ENCODE assay signal across 14 mouse cellular contexts in genomic region chr7:19736389-19737057, GRCm38 (mm10). TPM values are rescaled to one million over a fixed set of nuclear protein-coding genes. Genes with fewer than 3 reads are reported as not detected.
A peak's percentile ranks its signal among the peaks of the same experiment; 100 is the strongest.
DNase-seq lines count a peak whose midpoint lies in the region; TF ChIP-seq lines count a peak whose summit lies in the region.
"Had no signal": no experiment of that assay in that cellular context is flagged by ENCODE, and none has a peak within 500 bp of the region (broad histone marks: within the 10 kb centered on the region; RNA-seq: fewer than 3 reads in every experiment).

No protein-coding gene starts in this region.

- H3K27me3 ChIP-seq in heart, embryonic 10.5 days (ENCODE audit: insufficient read depth, poor library complexity, severe bottlenecking), result no peaks in the 10 kb centered on the region
- H3K27me3 ChIP-seq: embryonic facial prominence, embryonic 15.5 days; neural tube, embryonic 15.5 days had no signal

- WGBS in heart, embryonic 10.5 days, result 86% methylated on average over 16 of the region's 16 CpGs

- intact Hi-C loops in gastrocnemius, adult 2 months (cut with DNase I), result no loop called here

- no peaks in the 10 kb centered on the region for H3K9me3 ChIP-seq in heart, embryonic 10.5 days
- H3K9me3 ChIP-seq: embryonic facial prominence, embryonic 15.5 days; neural tube, embryonic 15.5 days had no signal

- H3K27ac ChIP-seq in heart, embryonic 10.5 days, result peak overlapping the region; percentile 42
- no peak overlapping the region for H3K27ac ChIP-seq in gastrocnemius, adult 2 months
- H3K27ac ChIP-seq: embryonic facial prominence, embryonic 15.5 days; neural tube, embryonic 15.5 days had no signal

- DNase-seq in heart, embryonic 10.5 days (ENCODE audit: low spot score), result peak; percentile 87
- DNase-seq in heart, adult 18-20 months, result no peak
- DNase-seq in 416B (ENCODE audit: low read depth) (peak; percentile 99), liver (peak; percentile 78)
- DNase-seq in c-Kit-positive CD71-negative TER-119-negative erythroid progenitor cells, embryonic 14.5 days (ENCODE audit: low read depth), result peak; percentile 57
- DNase-seq in cerebellum, adult 11 months, result no peak
- no peak for DNase-seq in gastrocnemius, adult 2 months
- no peak for DNase-seq in retina, embryonic 14.5 days (ENCODE audit: low spot score)
- DNase-seq: cerebellum, postnatal 36 days; right cerebral cortex, postnatal 14 days had no signal

- H3K4me3 ChIP-seq in heart, embryonic 10.5 days, result no peak overlapping the region
- no peak overlapping the region for H3K4me3 ChIP-seq in gastrocnemius, adult 2 months
- H3K4me3 ChIP-seq: embryonic facial prominence, embryonic 15.5 days; neural tube, embryonic 15.5 days had no signal

- TF ChIP-seq CTCF in gastrocnemius, adult 2 months (IDR thresholded peaks at IDR 0.05), result no peak

- peaks cover 91% of the 10 kb centered on the region for H3K36me3 ChIP-seq in heart, embryonic 10.5 days

- H3K4me1 ChIP-seq in heart, embryonic 10.5 days, result peaks cover 11% of the 10 kb centered on the region

RNA-seq across cellular contexts. Expression of gene Nectin2, which starts 13.8 kb away (rescaled TPM):
- polyA plus RNA-seq in heart, embryonic 10.5 days (2016; fragmentation: Nextera tagmentation; extraction: Ambion mirVana), result 130 and 138 TPM in 2 replicates
- 10 to 100 TPM; 28.5 to 30.0 TPM for total RNA-seq in heart, adult 18-20 months (2021)
- 1 to 10 TPM; 1.4 to 1.5 TPM for total RNA-seq in gastrocnemius, adult 2 months (2021)
- total RNA-seq: monocyte, adult 5-6 weeks had no signal

RNA-seq across cellular contexts. Expression of gene Tomm40, which starts 21.3 kb away (rescaled TPM):
- 237 and 260 TPM in 2 replicates for polyA plus RNA-seq in heart, embryonic 10.5 days (2016; fragmentation: Nextera tagmentation; extraction: Ambion mirVana)
- 100 to 1,000 TPM in 1 of 2 experiments, 10 to 100 TPM in 1; 98.9 to 110 TPM for total RNA-seq in heart, adult 18-20 months (2021)
- 10 to 100 TPM; 41.0 to 52.4 TPM for total RNA-seq in gastrocnemius, adult 2 months (2021)

RNA-seq across cellular contexts. Expression of gene Bcam, which starts 34.3 kb away (rescaled TPM):
- 140 and 193 TPM in 2 replicates for polyA plus RNA-seq in heart, embryonic 10.5 days (2016; fragmentation: Nextera tagmentation; extraction: Ambion mirVana)
- total RNA-seq in heart, adult 18-20 months (2021), result 100 to 1,000 TPM; 192 to 199 TPM
- 10 to 100 TPM; 21.9 to 26.7 TPM for total RNA-seq in gastrocnemius, adult 2 months (2021)
- total RNA-seq: monocyte, adult 5-6 weeks had no signal

RNA-seq across cellular contexts. Expression of gene Apoe, which starts 37.5 kb away (rescaled TPM):
- polyA plus RNA-seq in heart, embryonic 10.5 days (2016; fragmentation: Nextera tagmentation; extraction: Ambion mirVana), result 326 and 523 TPM in 2 replicates
- total RNA-seq in heart, adult 18-20 months (2021), result 100 to 1,000 TPM; 270 to 319 TPM
- total RNA-seq in gastrocnemius, adult 2 months (2021), result 10 to 100 TPM; 38.0 to 61.8 TPM

RNA-seq across cellular contexts. Expression of gene Apoc1, which starts 44.1 kb away (rescaled TPM):
- 5.4 and 19.9 TPM in 2 replicates for polyA plus RNA-seq in heart, embryonic 10.5 days (2016; fragmentation: Nextera tagmentation; extraction: Ambion mirVana)
- total RNA-seq in heart, adult 18-20 months (2021), result 10 to 100 TPM in 1 of 2 experiments, under 1 TPM in 1; 0.57 to 19.5 TPM
- 1 to 10 TPM in 1 of 2 experiments, under 1 TPM in 1; 0.64 to 1.1 TPM for total RNA-seq in gastrocnemius, adult 2 months (2021)
- polyA plus RNA-seq: activated CD4-positive, CD25-positive, alpha-beta regulatory T cell, adult 4 months had no signal

Comparison
In these comparisons a context has a peak if more than half of its experiments do, and no peak if none do; other contexts are left out.
1. DNase-seq: peak in heart, embryonic 10.5 days (single experiment), 416B (single experiment), c-Kit-positive CD71-negative TER-119-negative erythroid progenitor cells, embryonic 14.5 days (single experiment) and liver (single experiment); none in heart, adult 18-20 months (0 of 2), cerebellum, adult 11 months (single experiment), gastrocnemius, adult 2 months (single experiment) and retina, embryonic 14.5 days (single experiment).
2. RNA of gene Nectin2, which starts 13.8 kb away (total RNA-seq): 28.5 to 30.0 TPM in heart, adult 18-20 months; 1.4 to 1.5 TPM in gastrocnemius, adult 2 months; every median in the first group is over 10 times any median in the second.
3. RNA of gene Bcam, which starts 34.3 kb away (total RNA-seq): 192 to 199 TPM in heart, adult 18-20 months; 21.9 to 26.7 TPM in gastrocnemius, adult 2 months; every median in the first group is over 4 times any median in the second.